Mouse (Mus musculus) liver, embryonic 14.5 days (tissue): ENCODE results near the gene Sele. TPM values are rescaled to one million over a fixed set of nuclear protein-coding genes. Genes with fewer than 3 reads are reported as not detected.

Source experiments
- ATAC-seq: fragments of 200-750 bp; cut with Nextera tagmentation; 2 replicates; pipeline ENCODE4 v1.8.0; 2017; ENCODE audit warnings: moderate number of reproducible peaks, mild to moderate bottlenecking, moderate library complexity; ENCODE audit not compliant: insufficient read depth
- DNase-seq, 3 experiments: peaks; one replicate each; pipeline ENCODE4 v3.0.0-alpha.2; 2012 to 2013; ENCODE audit warnings: low read depth in 3 of 3, low spot score in 3 of 3
- H3K27ac ChIP-seq: fragments of 300-500 bp; sonication (generic); 2 replicates; pipeline ENCODE4 v1.5.1; 2014; ENCODE audit warnings: moderate library complexity, mild to moderate bottlenecking, control low read depth, inconsistent platforms
- H3K27me3 ChIP-seq: fragments of 300-500 bp; sonication (generic); 2 replicates; pipeline ENCODE4 v1.6.1; 2014; ENCODE audit warnings: mild to moderate bottlenecking, low read length, moderate library complexity; ENCODE audit not compliant: control insufficient read depth, insufficient read depth
- H3K36me3 ChIP-seq: fragments of 300-500 bp; sonication (generic); replicated peaks from 2 replicates; pipeline ENCODE4 v1.6.1; 2014; ENCODE audit warnings: low read depth; ENCODE audit not compliant: control insufficient read depth, insufficient read depth
- H3K4me1 ChIP-seq, 2 experiments: fragments of 200-500 bp in 1 of 2; fragments of 300-500 bp in 1 of 2; sonication (generic) in 1 of 2; replicated peaks; 2 replicates each; pipeline ENCODE4 v1.6.1; 2012 to 2014; ENCODE audit warnings: antibody characterized with exemption in 1 of 2, inconsistent platforms in 1 of 2, low read length in 1 of 2; ENCODE audit not compliant: control insufficient read depth in 2 of 2, insufficient read depth in 2 of 2
- H3K4me2 ChIP-seq: fragments of 300-500 bp; sonication (generic); 2 replicates; pipeline ENCODE4 v1.6.1; 2014; ENCODE audit warnings: low read depth, mild to moderate bottlenecking, control low read depth, moderate library complexity
- H3K4me3 ChIP-seq, 2 experiments: fragments of 200-500 bp in 1 of 2; fragments of 300-500 bp in 1 of 2; sonication (generic) in 1 of 2; 2 replicates each; pipeline ENCODE4 v1.5.1; 2012 to 2014; ENCODE audit warnings: low read depth in 2 of 2, low read length in 2 of 2, mild to moderate bottlenecking in 2 of 2, control low read depth in 1 of 2, inconsistent platforms in 1 of 2, moderate library complexity in 1 of 2; ENCODE audit not compliant: insufficient read depth in 1 of 2
- H3K9ac ChIP-seq: fragments of 300-500 bp; sonication (generic); replicated peaks from 2 replicates; pipeline ENCODE4 v1.6.1; 2014; ENCODE audit warnings: mild to moderate bottlenecking, control low read depth, moderate library complexity
- H3K9me3 ChIP-seq: fragments of 300-500 bp; sonication (generic); 2 replicates; pipeline ENCODE4 v1.6.1; 2016; ENCODE audit warnings: low read length, mixed read lengths; ENCODE audit not compliant: control insufficient read depth
- CTCF ChIP-seq: IDR thresholded peaks from 2 replicates; pipeline ENCODE4 v1.5.1; 2016; ENCODE audit warnings: antibody characterized with exemption, low read depth, control low read depth
- EP300 ChIP-seq: IDR thresholded peaks from 2 replicates; pipeline ENCODE4 v1.6.1; 2016; ENCODE audit warnings: antibody characterized with exemption, low read depth
- WGBS: fragments of 180-500 bp; shearing (Covaris S2); extraction: QIAGEN DNeasy Blood & Tissue Kit; methylation state at CpG from one replicate; pipeline ENCODE4 v1.1.7; 2014; ENCODE audit not compliant: insufficient replicate concordance; 5-methylcytosine and 5-hydroxymethylcytosine counted together
- polyA plus RNA-seq, 2 experiments: library from polyadenylated mRNA; depleted of rRNA in 1 of 2; stranded (reverse) in 1 of 2; unstranded in 1 of 2; fragments of >200 nt; fragmentation: Nextera tagmentation in 1 of 2; extraction: Ambion mirVana in 1 of 2; gene quantifications; 2 replicates each; pipeline versions ENCODE4 v1.2.1 to v1.2.3; 2012 to 2014

The Sele gene
- polyA plus RNA-seq, 2 experiments: 0.04 TPM; not detected in 1

- Histone ChIP-seq H3K9me3 (no peaks in the 10 kb centered on the region), H3K27me3 (no peaks in the 10 kb centered on the region), H3K4me2 (no peak overlapping the region), H3K9ac (no peak overlapping the region), H3K36me3 (no peaks in the 10 kb centered on the region), H3K27ac (no peak overlapping the region), H3K4me3 (no peak overlapping the region), H3K4me1 (no peaks in the 10 kb centered on the region)
- WGBS: 45% methylated on average over 5 of the region's 5 CpGs
- DNase-seq: no peak
- no peak for TF ChIP-seq CTCF
- TF ChIP-seq EP300: no peak
- no peak for ATAC-seq
These were observed 20.6 kb upstream of the Sele start for GRCm38 (mm10) chr1:164027416-164027815.

- Histone ChIP-seq H3K4me3 (no peak overlapping the region), H3K9ac (no peak overlapping the region), H3K4me2 (no peak overlapping the region), H3K27me3 (no peaks in the 10 kb centered on the region), H3K36me3 (no peaks in the 10 kb centered on the region), H3K4me1 (no peaks in the 10 kb centered on the region), H3K27ac (no peak overlapping the region), H3K9me3 (no peaks in the 10 kb centered on the region)
- 63% methylated on average over 10 of the region's 10 CpGs for WGBS
- ATAC-seq: no peak
- TF ChIP-seq CTCF (no peak), EP300 (no peak)
- DNase-seq: no peak
These were observed 7.5 kb upstream of the Sele start for GRCm38 (mm10) chr1:164040385-164041135.

- TF ChIP-seq CTCF (no peak), EP300 (no peak)
- Histone ChIP-seq H3K4me1 (no peaks in the 10 kb centered on the region), H3K9me3 (no peaks in the 10 kb centered on the region), H3K4me3 (no peak overlapping the region), H3K36me3 (no peaks in the 10 kb centered on the region), H3K4me2 (no peak overlapping the region), H3K27me3 (no peaks in the 10 kb centered on the region), H3K9ac (no peak overlapping the region), H3K27ac (no peak overlapping the region)
- DNase-seq: no peak
- WGBS: 34% methylated on average over 3 of the region's 3 CpGs
- no peak for ATAC-seq
These were observed 4.5 kb upstream of the Sele start for GRCm38 (mm10) chr1:164043549-164043948.

GRCm38 (mm10) chr1:164053561-164053960 lies 5.5 kb downstream of the Sele start:
- no peaks in the 10 kb centered on the region for H3K9me3 ChIP-seq
- ATAC-seq (no peak), DNase-seq (no peak)
- no peak for TF ChIP-seq EP300
- no peak for TF ChIP-seq CTCF
- H3K4me1 ChIP-seq: 0 out of 4 replicates have a peak, but pooled peaks cover 0 to 2% of the 10 kb centered on the region in 2 experiments
- no peak overlapping the region for H3K4me2 ChIP-seq
- no peak overlapping the region for H3K27ac ChIP-seq
- no peaks in the 10 kb centered on the region for H3K27me3 ChIP-seq
- WGBS: 67% methylated on average over 9 of the region's 9 CpGs
- no peak overlapping the region for H3K4me3 ChIP-seq
- H3K9ac ChIP-seq: no peak overlapping the region
- H3K36me3 ChIP-seq: no peaks in the 10 kb centered on the region

GRCm38 (mm10) chr1:164054800-164055199 lies 6.8 kb downstream of the Sele start:
- 0 out of 4 replicates have a peak, but pooled peaks cover 0 to 2% of the 10 kb centered on the region in 2 experiments for H3K4me1 ChIP-seq
- DNase-seq: no peak
- H3K9ac ChIP-seq: no peak overlapping the region
- H3K4me3 ChIP-seq: no peak overlapping the region
- 29% methylated on average over 2 of the region's 2 CpGs for WGBS
- no peaks in the 10 kb centered on the region for H3K36me3 ChIP-seq
- TF ChIP-seq CTCF (peak; percentile 35; the same call in 1 of the 2 replicates), EP300 (no peak)
- no peak for ATAC-seq
- no peak overlapping the region for H3K4me2 ChIP-seq
- no peaks in the 10 kb centered on the region for H3K9me3 ChIP-seq
- H3K27ac ChIP-seq: no peak overlapping the region
- H3K27me3 ChIP-seq: no peaks in the 10 kb centered on the region
